Mouse (Mus musculus) embryo, embryonic 10.5 days (tissue): Measurements from ENCODE around the gene Polq.

Experiments used
- DNase-seq: peaks from one replicate; pipeline ENCODE4 v3.0.0-alpha.2; 2015; ENCODE audit warnings: low spot score

Polq gene

GRCm38 (mm10) chr16:37011061-37011921 lies at the start of gene Polq:
Gene Polq (plus strand): TSS chr16:37011786.
- peak; percentile 97 for DNase-seq

- no peak for DNase-seq
Measured at GRCm38 (mm10) chr16:36963415-36963814, 48.2 kb upstream of the Polq start.

- DNase-seq = no peak
Measured at GRCm38 (mm10) chr16:36979127-36979526, 32.5 kb upstream of the Polq start.

- no peak for DNase-seq
Measured at GRCm38 (mm10) chr16:36983796-36984195, 27.8 kb upstream of the Polq start.

GRCm38 (mm10) chr16:36985636-36986042 lies 25.9 kb upstream of the Polq start:
- DNase-seq = no peak

- DNase-seq = no peak
Measured at GRCm38 (mm10) chr16:36987399-36987798, 24.2 kb upstream of the Polq start.

GRCm38 (mm10) chr16:36988066-36988465 lies 23.5 kb upstream of the Polq start:
- no peak for DNase-seq

- peak; percentile 18 for DNase-seq
Measured at GRCm38 (mm10) chr16:36989493-36989892, 22.1 kb upstream of the Polq start.

- no peak for DNase-seq
Measured at GRCm38 (mm10) chr16:36989999-36990625, 21.5 kb upstream of the Polq start, which contains the start of gene Fbxo40. Gene Fbxo40 (minus strand): TSS chr16:36990467.

- DNase-seq = no peak
Measured at GRCm38 (mm10) chr16:36997650-36998049, 13.9 kb upstream of the Polq start.

- DNase-seq = no peak
Measured at GRCm38 (mm10) chr16:36999366-36999972, 12.1 kb upstream of the Polq start.

- DNase-seq = no peak
Measured at GRCm38 (mm10) chr16:37009262-37009661, 2.3 kb upstream of the Polq start.

GRCm38 (mm10) chr16:37010370-37010769 lies 1.2 kb upstream of the Polq start:
- peak; percentile 83 for DNase-seq

- no peak for DNase-seq
Measured at GRCm38 (mm10) chr16:37011922-37012289, 320 bp downstream of the Polq start.

- no peak for DNase-seq
Measured at GRCm38 (mm10) chr16:37012336-37012735, 750 bp downstream of the Polq start.

- no peak for DNase-seq
Measured at GRCm38 (mm10) chr16:37027581-37027980, 16.0 kb downstream of the Polq start.

GRCm38 (mm10) chr16:37031996-37032395 lies 20.4 kb downstream of the Polq start:
- DNase-seq = no peak

- no peak for DNase-seq
Measured at GRCm38 (mm10) chr16:37034751-37035150, 23.2 kb downstream of the Polq start.

GRCm38 (mm10) chr16:37059631-37060030 lies 48.0 kb downstream of the Polq start:
- no peak for DNase-seq

GRCm38 (mm10) chr16:37061261-37061660 lies 49.7 kb downstream of the Polq start:
- no peak for DNase-seq

- no peak for DNase-seq
Measured at GRCm38 (mm10) chr16:37072354-37072753, 60.8 kb downstream of the Polq start.

GRCm38 (mm10) chr16:37089648-37090047 lies 78.1 kb downstream of the Polq start:
- no peak for DNase-seq
